Mouse (Mus musculus) CD4-positive, CD25-positive, alpha-beta regulatory T cell, adult 2 months (primary cell): ENCODE measurements around the gene Spout1.

ENCODE experiments used
- DNase-seq: peaks from one replicate; pipeline ENCODE4 v3.0.0-alpha.2; 2012; ENCODE audit warnings: low read depth, low spot score

Gene Spout1

GRCm38 (mm10) chr2:30177700-30178675, at the start of gene Spout1:
TSS of gene Spout1 (minus strand) at chr2:30178459.
- DNase-seq: peak; percentile 97

GRCm38 (mm10) chr2:30216293-30216692, 38.0 kb upstream of the Spout1 start:
- no peak for DNase-seq

GRCm38 (mm10) chr2:30215493-30215892, 37.2 kb upstream of the Spout1 start:
- no peak for DNase-seq

- DNase-seq: no peak
Measured at GRCm38 (mm10) chr2:30214745-30215144, 36.5 kb upstream of the Spout1 start.

- no peak for DNase-seq
Measured at GRCm38 (mm10) chr2:30212951-30213350, 34.7 kb upstream of the Spout1 start.

GRCm38 (mm10) chr2:30212169-30212545, 33.9 kb upstream of the Spout1 start:
- DNase-seq: no peak

GRCm38 (mm10) chr2:30211408-30212168, 33.3 kb upstream of the Spout1 start:
- DNase-seq: no peak

GRCm38 (mm10) chr2:30207886-30208285, 29.6 kb upstream of the Spout1 start:
- DNase-seq: no peak

GRCm38 (mm10) chr2:30207401-30207800, 29.1 kb upstream of the Spout1 start:
- no peak for DNase-seq

GRCm38 (mm10) chr2:30205629-30206357, 27.5 kb upstream of the Spout1 start, which contains the start of gene Kyat1:
TSS of gene Kyat1 (minus strand) at chr2:30205847.
- peak; percentile 97 for DNase-seq

GRCm38 (mm10) chr2:30205255-30205628, 27.0 kb upstream of the Spout1 start:
- no peak for DNase-seq

- peak; percentile 77 for DNase-seq
Measured at GRCm38 (mm10) chr2:30203439-30203838, 25.2 kb upstream of the Spout1 start.

GRCm38 (mm10) chr2:30200388-30200925, 22.2 kb upstream of the Spout1 start:
- DNase-seq: no peak

- DNase-seq: no peak
Measured at GRCm38 (mm10) chr2:30199984-30200383, 21.7 kb upstream of the Spout1 start.

- DNase-seq: no peak
Measured at GRCm38 (mm10) chr2:30198021-30198420, 19.8 kb upstream of the Spout1 start.

GRCm38 (mm10) chr2:30194656-30195055, 16.4 kb upstream of the Spout1 start:
- DNase-seq: no peak

GRCm38 (mm10) chr2:30191790-30192580, 13.7 kb upstream of the Spout1 start:
- DNase-seq: no peak

- no peak for DNase-seq
Measured at GRCm38 (mm10) chr2:30185681-30186080, 7.4 kb upstream of the Spout1 start.

GRCm38 (mm10) chr2:30185276-30185675, 7.0 kb upstream of the Spout1 start:
- DNase-seq: no peak

GRCm38 (mm10) chr2:30183721-30184120, 5.5 kb upstream of the Spout1 start:
- DNase-seq: no peak

- no peak for DNase-seq
Measured at GRCm38 (mm10) chr2:30182424-30182823, 4.2 kb upstream of the Spout1 start.
